Mouse (Mus musculus) CD8-positive naive resting alpha-beta T cell, adult 2 months (primary cell): ENCODE results near the gene Prom1.
"Not testable (repeated sequence)": the region's sequence is repeated elsewhere in the genome, so short reads cannot be mapped to it uniquely, and the experiment has no call there.

Experiments used
- DNase-seq, 2 experiments: peaks; one replicate each; pipeline ENCODE4 v3.0.0; 2022; ENCODE audit warnings: low read depth in 2 of 2, low spot score in 2 of 2

Prom1 gene

GRCm38 (mm10) chr5:44101231-44102110 is at the start of gene Prom1:
Gene Prom1 (minus strand): TSS chr5:44102032.
- no peak for DNase-seq

GRCm38 (mm10) chr5:44147732-44148131 is 45.9 kb upstream of the Prom1 start:
- DNase-seq = no peak

GRCm38 (mm10) chr5:44146437-44147332 is 44.9 kb upstream of the Prom1 start:
- DNase-seq = no peak

- no peak for DNase-seq
These were observed 41.8 kb upstream of the Prom1 start for GRCm38 (mm10) chr5:44143467-44144235.

- no peak for DNase-seq
These were observed 25.7 kb upstream of the Prom1 start for GRCm38 (mm10) chr5:44127487-44127886.

- DNase-seq = not testable (repeated sequence)
These were observed 24.7 kb upstream of the Prom1 start for GRCm38 (mm10) chr5:44126574-44126973.

- DNase-seq = no peak
These were observed 19.6 kb upstream of the Prom1 start for GRCm38 (mm10) chr5:44121390-44121789.

GRCm38 (mm10) chr5:44113138-44113537 is 11.3 kb upstream of the Prom1 start:
- no peak for DNase-seq

- no peak for DNase-seq
These were observed 7.3 kb upstream of the Prom1 start for GRCm38 (mm10) chr5:44109121-44109520.

GRCm38 (mm10) chr5:44108125-44108524 is 6.3 kb upstream of the Prom1 start:
- no peak for DNase-seq

GRCm38 (mm10) chr5:44105192-44105591 is 3.4 kb upstream of the Prom1 start:
- no peak for DNase-seq

GRCm38 (mm10) chr5:44104686-44105085 is 2.9 kb upstream of the Prom1 start:
- DNase-seq = no peak

GRCm38 (mm10) chr5:44104120-44104519 is 2.3 kb upstream of the Prom1 start:
- no peak for DNase-seq

GRCm38 (mm10) chr5:44103121-44103520 is 1.3 kb upstream of the Prom1 start:
- no peak for DNase-seq

- DNase-seq = no peak
These were observed 1.1 kb downstream of the Prom1 start for GRCm38 (mm10) chr5:44100544-44101230.

GRCm38 (mm10) chr5:44100187-44100543 is 1.7 kb downstream of the Prom1 start:
- no peak for DNase-seq

GRCm38 (mm10) chr5:44096996-44097395 is 4.8 kb downstream of the Prom1 start:
- no peak for DNase-seq

- no peak for DNase-seq
These were observed 5.7 kb downstream of the Prom1 start for GRCm38 (mm10) chr5:44096106-44096505.

- no peak for DNase-seq
These were observed 6.1 kb downstream of the Prom1 start for GRCm38 (mm10) chr5:44095697-44096096.

- DNase-seq = no peak
These were observed 14.8 kb downstream of the Prom1 start for GRCm38 (mm10) chr5:44087034-44087433.

GRCm38 (mm10) chr5:44085871-44086270 is 16.0 kb downstream of the Prom1 start:
- DNase-seq = no peak
